Mouse (Mus musculus) limb, embryonic 14.5 days (tissue): ENCODE data around the gene Aff4. TPM values are rescaled to one million over a fixed set of nuclear protein-coding genes. Genes with fewer than 3 reads are reported as not detected.
"Not testable (repeated sequence)": the region's sequence is repeated elsewhere in the genome, so short reads cannot be mapped to it uniquely, and the experiment has no call there.

Experiments used
- ATAC-seq: fragments of 200-750 bp; cut with Nextera tagmentation; 2 replicates; pipeline ENCODE4 v1.8.0; 2017; ENCODE audit warnings: low read depth, moderate number of reproducible peaks, moderate TSS enrichment; ENCODE audit not compliant: low FRiP score
- DNase-seq: peaks from one replicate; pipeline ENCODE4 v3.0.0-alpha.2; 2015; ENCODE audit warnings: low spot score
- H3K27ac ChIP-seq: fragments of 300-500 bp; sonication (generic); replicated peaks from 2 replicates; pipeline ENCODE4 v1.5.1; 2014; ENCODE audit warnings: low read depth, mild to moderate bottlenecking, low read length, moderate library complexity, mixed read lengths
- H3K27me3 ChIP-seq: fragments of 300-500 bp; sonication (generic); 2 replicates; pipeline ENCODE4 v1.6.1; 2014; ENCODE audit warnings: low read length, mixed read lengths; ENCODE audit not compliant: control insufficient read depth, insufficient read depth
- H3K36me3 ChIP-seq: fragments of 300-500 bp; sonication (generic); 2 replicates; pipeline ENCODE4 v1.6.1; 2014; ENCODE audit warnings: mild to moderate bottlenecking, low read length, moderate library complexity, mixed read lengths; ENCODE audit not compliant: control insufficient read depth, insufficient read depth
- H3K4me1 ChIP-seq: fragments of 300-500 bp; sonication (generic); 2 replicates; pipeline ENCODE4 v1.6.1; 2014; ENCODE audit warnings: antibody characterized with exemption, low read length, mixed read lengths; ENCODE audit not compliant: control insufficient read depth, insufficient read depth
- H3K4me2 ChIP-seq: fragments of 300-500 bp; sonication (generic); replicated peaks from 2 replicates; pipeline ENCODE4 v1.6.1; 2014; ENCODE audit warnings: low read depth, mild to moderate bottlenecking, low read length, moderate library complexity; ENCODE audit not compliant: severe bottlenecking
- H3K4me3 ChIP-seq: fragments of 300-500 bp; sonication (generic); replicated peaks from 2 replicates; pipeline ENCODE4 v1.5.1; 2014; ENCODE audit warnings: low read length
- H3K9ac ChIP-seq: fragments of 300-500 bp; sonication (generic); 2 replicates; pipeline ENCODE4 v1.6.1; 2014; ENCODE audit warnings: mild to moderate bottlenecking, low read depth, low read length, moderate library complexity; ENCODE audit not compliant: severe bottlenecking
- H3K9me3 ChIP-seq: fragments of 300-500 bp; sonication (generic); 2 replicates; pipeline ENCODE4 v1.6.1; 2016; ENCODE audit warnings: low read length; ENCODE audit not compliant: control insufficient read depth
- POLR2A ChIP-seq: fragments of 200-500 bp; IDR thresholded peaks from 2 replicates; pipeline ENCODE4 v1.8.0; 2012; ENCODE audit warnings: inconsistent platforms, mild to moderate bottlenecking, moderate library complexity, borderline replicate concordance; ENCODE audit not compliant: insufficient read depth, insufficient read length; ENCODE audit errors: extremely low read depth
- WGBS: fragments of 180-500 bp; shearing (Covaris S2); extraction: QIAGEN DNeasy Blood & Tissue Kit; methylation state at CpG from one replicate; pipeline ENCODE4 v1.1.7; 2014; 5-methylcytosine and 5-hydroxymethylcytosine counted together
- polyA plus RNA-seq, 2 experiments: library from polyadenylated mRNA; depleted of rRNA in 1 of 2; stranded (reverse) in 1 of 2; unstranded in 1 of 2; fragments of >200 nt; fragmentation: Nextera tagmentation in 1 of 2; extraction: Ambion mirVana in 1 of 2; gene quantifications; 2 replicates each; pipeline versions ENCODE4 v1.2.1 to v1.2.3; 2012 to 2014

Aff4 gene
- polyA plus RNA-seq, 2 experiments = 34.3 to 60.6 TPM

DNA sequence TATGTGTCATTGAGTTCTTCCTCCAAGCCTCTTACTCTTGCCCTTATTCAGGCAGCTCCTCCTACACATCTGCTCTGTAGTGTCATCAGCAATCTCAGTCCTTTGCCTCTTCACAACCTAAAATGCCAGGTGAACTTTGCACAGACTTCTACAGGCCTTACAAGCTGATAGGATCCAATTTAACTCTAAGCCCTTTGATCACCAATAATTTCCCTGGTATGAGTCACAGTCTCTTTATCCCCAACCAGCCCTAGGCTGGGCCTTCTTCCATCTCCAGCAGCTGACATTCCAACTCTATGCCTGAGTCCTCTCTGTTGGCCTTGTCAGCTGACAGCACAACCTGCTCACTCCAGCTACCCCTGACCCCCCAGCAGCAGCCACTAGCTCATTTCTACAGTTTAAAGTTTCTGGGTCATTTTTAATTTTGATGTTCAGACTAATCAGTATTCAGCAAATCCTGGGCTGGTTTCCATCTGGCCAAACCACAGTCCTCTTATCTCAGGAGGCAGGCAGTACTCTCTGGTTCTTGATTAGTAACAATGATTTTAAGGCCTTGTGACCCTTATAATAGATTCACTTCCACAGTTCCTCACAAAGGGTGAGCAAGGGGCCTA, 42.3 kb upstream of the Aff4 start:
- Histone ChIP-seq H3K36me3 (no peaks in the 10 kb centered on the region), H3K27ac (peak overlapping the region; percentile 15; the same call in 1 of the 2 replicates), H3K4me2 (no peak overlapping the region), H3K9me3 (no peaks in the 10 kb centered on the region), H3K4me1 (peaks cover 6% of the 10 kb centered on the region; the same call in 1 of the 2 replicates), H3K4me3 (no peak overlapping the region), H3K9ac (no peak overlapping the region), H3K27me3 (no peaks in the 10 kb centered on the region)
- DNase-seq = peak; percentile 44
- TF ChIP-seq POLR2A = no peak
- ATAC-seq = peak; percentile 78

DNA sequence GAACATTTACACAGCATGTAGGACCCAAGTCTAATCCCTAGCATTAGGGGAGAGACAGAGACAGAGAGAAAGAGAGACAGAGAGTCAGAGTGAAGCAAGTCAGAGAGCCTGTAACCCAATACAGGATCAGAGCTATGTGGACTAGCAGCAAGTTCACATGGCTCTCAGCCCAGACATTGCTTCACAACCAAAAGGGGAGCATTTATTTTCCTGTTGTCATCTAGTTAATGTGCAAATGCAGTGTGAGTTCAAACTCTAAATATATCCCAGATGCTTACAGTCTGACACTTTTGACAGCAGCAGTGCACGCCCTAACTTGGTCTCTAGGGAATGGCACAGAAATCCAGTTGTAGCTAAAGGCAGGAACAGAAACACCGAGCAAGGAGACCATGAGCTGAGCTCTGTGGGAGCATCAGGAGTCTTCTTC, 41.7 kb upstream of the Aff4 start:
- TF ChIP-seq POLR2A = no peak
- DNase-seq (peak; percentile 88), ATAC-seq (peak; percentile 82)
- Histone ChIP-seq H3K27ac (peak overlapping the region; percentile 15; the same call in 1 of the 2 replicates), H3K9ac (no peak overlapping the region), H3K9me3 (no peaks in the 10 kb centered on the region), H3K27me3 (no peaks in the 10 kb centered on the region), H3K4me2 (no peak overlapping the region), H3K4me3 (no peak overlapping the region), H3K36me3 (no peaks in the 10 kb centered on the region), H3K4me1 (peaks cover 6% of the 10 kb centered on the region; the same call in 1 of the 2 replicates)
- WGBS = 23% methylated on average over 2 of the region's 2 CpGs

DNA sequence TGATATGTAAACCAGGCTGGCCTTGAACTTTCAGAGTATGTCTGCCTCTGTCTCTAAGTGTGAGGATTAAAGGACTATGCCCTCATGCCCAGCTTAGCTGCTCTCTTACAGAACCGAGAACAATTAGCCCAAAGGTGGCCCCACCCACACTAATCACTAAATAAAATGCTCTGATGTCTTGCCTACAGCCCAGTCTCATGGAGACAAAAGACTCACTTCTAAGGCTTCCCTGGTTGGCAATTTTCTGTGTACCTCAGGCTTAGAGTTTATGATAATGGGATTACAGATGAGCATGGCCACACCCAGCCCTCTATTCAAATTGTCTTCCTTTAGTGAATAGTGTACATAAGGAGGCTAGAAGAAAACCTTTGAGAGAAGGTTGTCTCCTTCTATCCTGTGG, 39.2 kb upstream of the Aff4 start:
- DNase-seq (no peak), ATAC-seq (no peak)
- H3K4me3 ChIP-seq = no peak overlapping the region
- H3K9me3 ChIP-seq = no peaks in the 10 kb centered on the region
- H3K9ac ChIP-seq = no peak overlapping the region
- no peaks in the 10 kb centered on the region for H3K27me3 ChIP-seq
- H3K27ac ChIP-seq = no peak overlapping the region
- no peaks in the 10 kb centered on the region for H3K36me3 ChIP-seq
- WGBS = 33% methylated on average over 1 of the region's 1 CpGs
- H3K4me1 ChIP-seq = peaks cover 6% of the 10 kb centered on the region; the same call in 1 of the 2 replicates
- H3K4me2 ChIP-seq = no peak overlapping the region
- TF ChIP-seq POLR2A = no peak

DNA sequence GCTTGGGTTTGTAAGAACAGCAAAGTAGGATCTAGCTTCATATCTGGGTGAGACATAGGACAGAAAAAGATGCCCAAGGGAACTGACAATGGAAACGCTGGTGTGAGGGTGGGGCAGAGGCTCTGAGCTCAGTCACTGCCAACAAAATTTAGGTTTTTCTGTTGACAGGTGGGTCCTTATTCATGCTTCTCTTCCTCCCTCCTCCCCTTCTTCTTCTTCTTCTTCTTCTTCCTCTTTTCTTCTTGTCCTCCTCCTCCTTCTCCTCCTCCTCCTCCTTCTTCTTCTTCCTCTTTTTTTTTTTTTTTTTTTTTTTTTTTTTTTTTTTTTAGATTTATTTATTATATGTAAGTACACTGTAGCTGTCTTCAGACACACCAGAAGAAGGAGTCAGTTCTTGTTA, 37.8 kb upstream of the Aff4 start:
- H3K27ac ChIP-seq, H3K27me3 ChIP-seq, H3K4me2 ChIP-seq, H3K9ac ChIP-seq, H3K4me3 ChIP-seq, H3K36me3 ChIP-seq, ATAC-seq, H3K9me3 ChIP-seq, H3K4me1 ChIP-seq, DNase-seq: not testable (repeated sequence)
- WGBS = 64% methylated on average over 1 of the region's 1 CpGs

DNA sequence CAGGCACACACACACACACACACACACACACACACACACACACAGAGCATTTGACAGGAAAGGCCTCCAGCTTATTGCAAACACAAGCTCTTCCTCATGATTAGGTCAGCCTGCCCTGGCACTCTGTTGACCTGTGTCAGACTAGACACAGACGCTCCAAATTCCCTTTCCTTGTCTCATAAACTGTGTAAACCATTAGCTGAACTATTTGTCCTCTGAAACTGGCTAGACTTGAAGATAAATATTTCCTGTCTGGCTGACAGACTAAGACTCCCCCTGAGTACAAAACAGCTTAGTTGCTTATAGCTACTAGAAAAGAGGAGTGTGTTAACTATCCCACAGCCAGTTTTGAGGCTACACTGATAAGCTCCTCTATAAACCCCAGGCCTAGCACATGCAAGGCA, 35.9 kb upstream of the Aff4 start:
- DNase-seq = no peak
- Histone ChIP-seq H3K27me3 (no peaks in the 10 kb centered on the region), H3K36me3 (no peaks in the 10 kb centered on the region), H3K4me2 (no peak overlapping the region), H3K4me3 (no peak overlapping the region), H3K9me3 (no peaks in the 10 kb centered on the region), H3K4me1 (no peaks in the 10 kb centered on the region), H3K27ac (no peak overlapping the region), H3K9ac (no peak overlapping the region)
- ATAC-seq = no peak
- TF ChIP-seq POLR2A = no peak
- 23% methylated on average over 1 of the region's 1 CpGs for WGBS

DNA sequence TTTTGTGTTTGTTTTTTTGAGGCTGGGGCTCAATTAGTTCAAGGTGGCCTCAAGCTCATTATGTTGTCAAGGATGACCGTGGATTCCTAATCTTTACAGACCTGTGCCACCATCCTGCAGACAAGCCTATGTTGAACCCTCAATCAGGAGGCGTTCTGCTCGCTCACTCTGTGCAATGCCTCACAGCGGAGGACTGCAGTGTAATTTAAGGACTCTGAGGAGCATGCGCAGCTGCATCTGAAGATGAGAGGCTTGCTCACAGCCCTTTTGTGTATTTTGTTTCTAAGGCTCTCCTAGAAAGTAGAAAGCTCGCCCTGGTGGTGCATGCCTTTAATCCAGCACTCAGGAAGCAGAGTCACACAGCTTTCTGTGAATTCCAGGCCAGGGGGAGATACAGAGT, 33.6 kb upstream of the Aff4 start:
- ATAC-seq = no peak
- H3K4me2 ChIP-seq = no peak overlapping the region
- no peak for TF ChIP-seq POLR2A
- DNase-seq = no peak
- H3K9me3 ChIP-seq = no peaks in the 10 kb centered on the region
- no peaks in the 10 kb centered on the region for H3K36me3 ChIP-seq
- no peak overlapping the region for H3K4me3 ChIP-seq
- 46% methylated on average over 6 of the region's 6 CpGs for WGBS
- H3K9ac ChIP-seq = no peak overlapping the region
- H3K4me1 ChIP-seq = no peaks in the 10 kb centered on the region
- no peak overlapping the region for H3K27ac ChIP-seq
- no peaks in the 10 kb centered on the region for H3K27me3 ChIP-seq
